Mouse (Mus musculus): ENCODE results near the gene Ano6. TPM values are rescaled to one million over a fixed set of nuclear protein-coding genes. Genes with fewer than 3 reads are reported as not detected.

The Ano6 gene
- polyA plus RNA-seq, 1 experiment from 2014 or later = 7.8 TPM

DNA sequence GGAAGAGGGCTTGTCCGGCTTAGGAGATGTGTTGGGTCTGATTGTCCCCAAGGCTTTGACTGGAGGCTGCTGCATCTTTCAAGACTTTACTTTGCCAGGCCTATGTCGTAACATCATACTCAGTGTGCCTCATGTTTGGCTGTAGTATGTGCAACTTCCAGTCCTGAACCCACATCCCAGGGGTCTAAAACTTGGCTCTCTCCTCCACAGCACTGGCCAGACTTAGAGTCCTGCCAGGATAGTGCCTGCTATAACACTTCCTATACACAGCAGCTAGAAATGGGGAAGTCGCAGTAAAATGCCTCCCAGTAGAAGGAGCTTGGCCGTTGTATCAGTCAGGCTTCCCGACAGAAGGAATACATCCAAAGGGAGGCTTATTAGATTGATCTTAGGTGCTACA is 21.9 kb upstream of the Ano6 start:
- H3K4me2 ChIP-seq = no peak overlapping the region
- 49% methylated on average over 5 of the region's 5 CpGs for WGBS (ENCODE audit: insufficient replicate concordance)
- H3K4me3 ChIP-seq (replicated peaks) = no peak overlapping the region
- H3K27me3 ChIP-seq = no peaks in the 10 kb centered on the region
- no peak overlapping the region for H3K9ac ChIP-seq
- H3K9me3 ChIP-seq (replicated peaks) = no peaks in the 10 kb centered on the region
- no peak for ATAC-seq (ENCODE audit: low read depth)
- no peaks in the 10 kb centered on the region for H3K36me3 ChIP-seq
- no peak overlapping the region for H3K27ac ChIP-seq
- no peak for DNase-seq
- no peaks in the 10 kb centered on the region; the same call in 1 of the 2 replicates for H3K4me1 ChIP-seq (replicated peaks)

DNA sequence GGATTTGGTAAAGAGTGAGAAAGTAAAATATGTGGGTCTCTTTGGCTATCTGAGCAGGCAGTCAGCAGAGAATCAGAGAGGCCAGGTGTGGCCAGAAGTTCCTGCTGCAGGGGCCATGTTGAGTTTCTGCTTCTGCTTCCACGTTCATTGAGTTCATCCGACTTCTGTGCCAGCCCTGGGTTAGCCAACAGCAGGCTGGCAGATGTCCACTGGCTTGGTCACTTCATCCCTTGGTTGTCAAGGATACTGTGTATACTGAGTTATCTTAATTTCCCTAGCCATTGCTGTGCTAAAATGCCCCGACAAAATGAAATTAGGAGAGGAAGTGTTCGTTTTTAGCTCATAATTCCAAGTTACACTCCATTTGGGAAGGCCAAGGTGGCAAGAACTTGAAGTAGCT is 21.1 kb upstream of the Ano6 start:
- no peaks in the 10 kb centered on the region for H3K36me3 ChIP-seq
- H3K9ac ChIP-seq = no peak overlapping the region
- H3K9me3 ChIP-seq (replicated peaks) = no peaks in the 10 kb centered on the region
- H3K27ac ChIP-seq = no peak overlapping the region
- H3K27me3 ChIP-seq = no peaks in the 10 kb centered on the region
- 53% methylated on average over 4 of the region's 4 CpGs for WGBS (ENCODE audit: insufficient replicate concordance)
- no peak overlapping the region for H3K4me2 ChIP-seq
- H3K4me3 ChIP-seq (replicated peaks) = no peak overlapping the region
- no peak for DNase-seq
- peaks cover 3% of the 10 kb centered on the region; the same call in 1 of the 2 replicates for H3K4me1 ChIP-seq (replicated peaks)
- no peak for ATAC-seq (ENCODE audit: low read depth)

DNA sequence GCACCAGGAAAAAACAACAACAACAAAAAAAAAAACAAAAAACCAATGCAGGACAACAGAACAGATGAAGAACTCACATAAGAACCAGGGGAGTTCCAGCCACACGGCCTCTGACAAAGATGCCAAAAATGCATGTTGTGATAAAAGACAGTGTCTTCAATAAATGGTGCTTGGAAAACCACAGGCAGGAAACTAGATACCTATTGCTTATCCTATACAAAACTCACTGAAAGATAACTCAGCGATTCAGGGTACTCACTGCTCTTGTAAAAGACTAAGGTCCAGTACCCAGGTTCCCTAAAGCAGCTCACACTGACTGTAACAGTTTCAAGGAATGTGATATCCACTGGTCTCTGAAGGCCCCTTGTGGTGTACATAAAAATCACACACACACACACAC is 20.3 kb upstream of the Ano6 start:
- no peak for DNase-seq
- Histone ChIP-seq H3K27ac (no peak overlapping the region), H3K4me2 (no peak overlapping the region), H3K4me1 (replicated peaks) (peaks cover 3% of the 10 kb centered on the region; the same call in 1 of the 2 replicates), H3K9ac (no peak overlapping the region), H3K4me3 (replicated peaks) (no peak overlapping the region), H3K36me3 (no peaks in the 10 kb centered on the region), H3K9me3 (replicated peaks) (no peaks in the 10 kb centered on the region), H3K27me3 (no peaks in the 10 kb centered on the region)
- no peak for ATAC-seq (ENCODE audit: low read depth)
- 41% methylated on average over 2 of the region's 2 CpGs for WGBS (ENCODE audit: insufficient replicate concordance)

DNA sequence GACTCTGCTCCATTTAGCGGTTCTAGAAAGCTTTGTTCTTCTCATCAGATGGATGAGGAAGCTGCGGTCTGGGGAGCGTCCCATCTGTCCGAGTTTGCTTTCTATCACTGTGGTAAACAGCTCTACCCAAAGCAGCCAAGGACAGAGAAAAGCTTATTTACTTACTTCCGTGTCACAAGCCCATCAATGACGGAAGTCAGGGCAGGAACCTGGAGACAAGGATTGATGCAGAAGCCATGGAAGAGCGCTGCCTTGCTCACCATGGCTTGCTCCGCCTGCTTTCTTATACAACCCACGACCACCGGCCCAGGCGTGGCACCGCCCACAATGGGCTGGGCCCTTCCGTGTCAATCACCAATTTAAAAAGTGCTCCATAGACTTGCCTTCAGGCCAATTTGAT is 18.3 kb upstream of the Ano6 start:
- no peak overlapping the region for H3K4me3 ChIP-seq (replicated peaks)
- H3K4me2 ChIP-seq = 0 out of 2 replicates have a peak overlapping the region, but pooled peaks have one; percentile 19
- WGBS (ENCODE audit: insufficient replicate concordance) = 30% methylated on average over 13 of the region's 13 CpGs

GRCm38 (mm10) chr15:95772861-95773836 is 17.5 kb upstream of the Ano6 start:
- no peak overlapping the region for H3K4me3 ChIP-seq (replicated peaks)

More for the DNA sequence above, 18.3 kb upstream of the Ano6 start:
- Histone ChIP-seq H3K27ac (no peak overlapping the region), H3K36me3 (no peaks in the 10 kb centered on the region), H3K9me3 (replicated peaks) (no peaks in the 10 kb centered on the region), H3K27me3 (0 out of 2 replicates have a peak, but pooled peaks cover 2% of the 10 kb centered on the region), H3K4me1 (replicated peaks) (peaks cover 3% of the 10 kb centered on the region; the same call in 1 of the 2 replicates), H3K9ac (no peak overlapping the region)
- ATAC-seq (ENCODE audit: low read depth) (no peak), DNase-seq (no peak)

DNA sequence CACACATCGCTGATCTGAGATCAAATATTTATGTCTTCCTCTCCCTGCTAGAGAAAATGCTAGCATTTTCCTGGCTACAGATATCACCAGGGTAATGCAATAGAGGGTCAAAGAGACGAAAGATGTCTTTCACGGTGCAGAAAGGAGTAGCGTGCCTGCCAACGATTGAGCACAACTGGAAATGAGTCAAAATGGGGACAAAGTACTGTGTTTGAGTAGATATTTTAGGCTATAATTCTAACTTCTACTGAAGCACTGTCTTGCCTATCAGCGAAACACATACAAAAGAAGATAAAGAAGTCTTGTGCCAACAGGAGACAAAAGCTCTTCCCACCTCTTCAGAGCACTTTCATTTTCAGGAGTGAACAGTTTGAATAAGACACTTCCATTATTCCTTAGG is 16.4 kb upstream of the Ano6 start:
- H3K9ac ChIP-seq = no peak overlapping the region
- no peak overlapping the region for H3K4me3 ChIP-seq (replicated peaks)
- H3K27ac ChIP-seq = no peak overlapping the region
- H3K36me3 ChIP-seq = no peaks in the 10 kb centered on the region
- H3K4me1 ChIP-seq (replicated peaks) = 0 out of 2 replicates have a peak, but pooled peaks cover 3% of the 10 kb centered on the region
- WGBS (ENCODE audit: insufficient replicate concordance) = 65% methylated on average over 6 of the region's 6 CpGs
- ATAC-seq (ENCODE audit: low read depth) (no peak), DNase-seq (no peak)
- H3K4me2 ChIP-seq = no peak overlapping the region
- no peaks in the 10 kb centered on the region for H3K9me3 ChIP-seq (replicated peaks)
- 0 out of 2 replicates have a peak, but pooled peaks cover 3% of the 10 kb centered on the region for H3K27me3 ChIP-seq

More at GRCm38 (mm10) chr15:95772861-95773836, 17.5 kb upstream of the Ano6 start:
- H3K27me3 ChIP-seq = 0 out of 2 replicates have a peak, but pooled peaks cover 3% of the 10 kb centered on the region
- H3K4me2 ChIP-seq = no peak overlapping the region
- H3K9me3 ChIP-seq (replicated peaks) = no peaks in the 10 kb centered on the region
- ATAC-seq (ENCODE audit: low read depth) = no peak
- H3K27ac ChIP-seq = no peak overlapping the region
- H3K9ac ChIP-seq = no peak overlapping the region
- peak; percentile 57 for DNase-seq
- 49% methylated on average over 14 of the region's 14 CpGs for WGBS (ENCODE audit: insufficient replicate concordance)
- H3K4me1 ChIP-seq (replicated peaks) = peaks cover 3% of the 10 kb centered on the region; the same call in 1 of the 2 replicates
- H3K36me3 ChIP-seq = no peaks in the 10 kb centered on the region

GRCm38 (mm10) chr15:95774674-95775414 is 15.8 kb upstream of the Ano6 start:
- 0 out of 2 replicates have a peak, but pooled peaks cover 3% of the 10 kb centered on the region for H3K27me3 ChIP-seq
- no peak overlapping the region for H3K4me2 ChIP-seq
- 72% methylated on average over 9 of the region's 9 CpGs for WGBS (ENCODE audit: insufficient replicate concordance)
- no peak for DNase-seq
- H3K4me3 ChIP-seq (replicated peaks) = no peak overlapping the region
- 0 out of 2 replicates have a peak, but pooled peaks cover 3% of the 10 kb centered on the region for H3K4me1 ChIP-seq (replicated peaks)
- H3K27ac ChIP-seq = no peak overlapping the region
- no peak for ATAC-seq (ENCODE audit: low read depth)
- H3K9ac ChIP-seq = no peak overlapping the region
- no peaks in the 10 kb centered on the region for H3K36me3 ChIP-seq
- no peaks in the 10 kb centered on the region for H3K9me3 ChIP-seq (replicated peaks)

- ATAC-seq (ENCODE audit: low read depth) (no peak), DNase-seq (no peak)
- Histone ChIP-seq H3K4me3 (replicated peaks) (no peak overlapping the region), H3K4me2 (no peak overlapping the region), H3K9ac (no peak overlapping the region), H3K27ac (no peak overlapping the region), H3K27me3 (0 out of 2 replicates have a peak, but pooled peaks cover 3% of the 10 kb centered on the region), H3K4me1 (replicated peaks) (0 out of 2 replicates have a peak, but pooled peaks cover 3% of the 10 kb centered on the region), H3K9me3 (replicated peaks) (no peaks in the 10 kb centered on the region), H3K36me3 (no peaks in the 10 kb centered on the region)
- 75% methylated on average over 2 of the region's 2 CpGs for WGBS (ENCODE audit: insufficient replicate concordance)
These were observed 12.9 kb upstream of the Ano6 start for GRCm38 (mm10) chr15:95777743-95778142.

- no peaks in the 10 kb centered on the region for H3K36me3 ChIP-seq
- no peak overlapping the region for H3K27ac ChIP-seq
- 59% methylated on average over 4 of the region's 4 CpGs for WGBS (ENCODE audit: insufficient replicate concordance)
- DNase-seq = no peak
- no peak for ATAC-seq (ENCODE audit: low read depth)
- no peaks in the 10 kb centered on the region for H3K9me3 ChIP-seq (replicated peaks)
- H3K27me3 ChIP-seq = 0 out of 2 replicates have a peak, but pooled peaks cover 3% of the 10 kb centered on the region
- H3K4me2 ChIP-seq = no peak overlapping the region
- H3K4me1 ChIP-seq (replicated peaks) = 0 out of 2 replicates have a peak, but pooled peaks cover 3% of the 10 kb centered on the region
- H3K9ac ChIP-seq = no peak overlapping the region
- H3K4me3 ChIP-seq (replicated peaks) = no peak overlapping the region
These were observed 11.9 kb upstream of the Ano6 start for GRCm38 (mm10) chr15:95778710-95779109.

- DNase-seq = no peak
- Histone ChIP-seq H3K27me3 (peaks cover 13% of the 10 kb centered on the region; the same call in 1 of the 2 replicates), H3K4me2 (no peak overlapping the region), H3K4me1 (replicated peaks) (peaks cover 23% of the 10 kb centered on the region), H3K27ac (no peak overlapping the region), H3K9ac (no peak overlapping the region), H3K9me3 (replicated peaks) (no peaks in the 10 kb centered on the region; the same call in 1 of the 2 replicates), H3K36me3 (no peaks in the 10 kb centered on the region), H3K4me3 (replicated peaks) (no peak overlapping the region)
- no peak for ATAC-seq (ENCODE audit: low read depth)
- 77% methylated on average over 4 of the region's 4 CpGs for WGBS (ENCODE audit: insufficient replicate concordance)
These were observed 4.0 kb upstream of the Ano6 start for GRCm38 (mm10) chr15:95786624-95787023.

GRCm38 (mm10) chr15:95787578-95787977 is 3.1 kb upstream of the Ano6 start:
- ATAC-seq (ENCODE audit: low read depth) (no peak), DNase-seq (no peak)
- H3K36me3 ChIP-seq = no peaks in the 10 kb centered on the region
- no peak overlapping the region for H3K9ac ChIP-seq
- no peak overlapping the region for H3K4me2 ChIP-seq
- no peak overlapping the region for H3K27ac ChIP-seq
- H3K4me3 ChIP-seq (replicated peaks) = no peak overlapping the region
- peaks cover 17% of the 10 kb centered on the region; the same call in 1 of the 2 replicates for H3K27me3 ChIP-seq
- H3K4me1 ChIP-seq (replicated peaks) = peaks cover 33% of the 10 kb centered on the region
- H3K9me3 ChIP-seq (replicated peaks) = no peaks in the 10 kb centered on the region; the same call in 1 of the 2 replicates
- 51% methylated on average over 3 of the region's 3 CpGs for WGBS (ENCODE audit: insufficient replicate concordance)

All from liver, embryonic 13.5 days (tissue).